Mouse (Mus musculus): ENCODE data around the gene Alox12b.

- no peak for TF ChIP-seq CTCF (IDR thresholded peaks at IDR 0.05; ENCODE audit: borderline replicate concordance, insufficient read depth, low read depth, low read length)
- no peak for TF ChIP-seq POLR2A (IDR thresholded peaks at IDR 0.05; ENCODE audit: borderline replicate concordance, insufficient read depth, low read length)
Observed at GRCm38 (mm10) chr11:69199251-69199650, 42.5 kb downstream of the Alox12b start.

All from cerebellum, adult 2 months (tissue).